Mouse (Mus musculus) spleen, adult 2 months (tissue): ENCODE measurements around the gene Col6a2. TPM values are rescaled to one million over a fixed set of nuclear protein-coding genes. Genes with fewer than 3 reads are reported as not detected.

Experiments
- DNase-seq, 2 experiments: peaks; one replicate each; pipeline versions ENCODE4 v3.0.0 to v3.0.0-alpha.2; 2012 to 2021; ENCODE audit warnings: low spot score in 2 of 2, low read depth in 1 of 2
- H3K27ac ChIP-seq: fragments of 200-500 bp; 2 replicates; pipeline ENCODE4 v1.5.1; 2012; ENCODE audit warnings: low read length, inconsistent platforms; ENCODE audit not compliant: insufficient read depth
- H3K27me3 ChIP-seq: fragments of 200-500 bp; 2 replicates; pipeline ENCODE4 v1.6.1; 2012; ENCODE audit warnings: mild to moderate bottlenecking, moderate library complexity, low read length, inconsistent platforms; ENCODE audit not compliant: control insufficient read depth, insufficient read depth
- H3K36me3 ChIP-seq: fragments of 200-500 bp; 2 replicates; pipeline ENCODE4 v1.6.1; 2012; ENCODE audit warnings: mild to moderate bottlenecking, low read length, inconsistent platforms; ENCODE audit not compliant: control insufficient read depth, insufficient read depth
- H3K4me1 ChIP-seq: fragments of 200-500 bp; 2 replicates; pipeline ENCODE4 v1.6.1; 2011; ENCODE audit warnings: inconsistent platforms; ENCODE audit not compliant: control insufficient read depth, insufficient read depth, insufficient read length
- H3K4me3 ChIP-seq: fragments of 200-500 bp; 2 replicates; pipeline ENCODE4 v1.5.1; 2011; ENCODE audit warnings: mild to moderate bottlenecking, inconsistent platforms; ENCODE audit not compliant: insufficient read depth, insufficient read length; ENCODE audit errors: extremely low read depth
- CTCF ChIP-seq: fragments of 200-500 bp; IDR thresholded peaks from 2 replicates; pipeline ENCODE4 v1.5.1; 2011; ENCODE audit warnings: mild to moderate bottlenecking, inconsistent platforms; ENCODE audit not compliant: insufficient read depth, insufficient read length, insufficient replicate concordance; ENCODE audit errors: extremely low read depth
- POLR2A ChIP-seq: fragments of 200-500 bp; IDR thresholded peaks from 2 replicates; pipeline ENCODE4 v1.6.1; 2011; ENCODE audit warnings: low read depth, low read length, inconsistent platforms
- WGBS: fragments of 180-500 bp; shearing (Covaris S2); methylation state at CpG from one replicate; pipeline ENCODE4 v1.1.7; 2018; 5-methylcytosine and 5-hydroxymethylcytosine counted together
- polyA plus RNA-seq: library from polyadenylated mRNA; depleted of rRNA; stranded (reverse); fragments of >200 nt; gene quantifications from 2 replicates; pipeline ENCODE4 v1.2.3, GENCODE M21; 2012

The Col6a2 gene
- polyA plus RNA-seq, 1 experiment: 11.7 TPM

DNA sequence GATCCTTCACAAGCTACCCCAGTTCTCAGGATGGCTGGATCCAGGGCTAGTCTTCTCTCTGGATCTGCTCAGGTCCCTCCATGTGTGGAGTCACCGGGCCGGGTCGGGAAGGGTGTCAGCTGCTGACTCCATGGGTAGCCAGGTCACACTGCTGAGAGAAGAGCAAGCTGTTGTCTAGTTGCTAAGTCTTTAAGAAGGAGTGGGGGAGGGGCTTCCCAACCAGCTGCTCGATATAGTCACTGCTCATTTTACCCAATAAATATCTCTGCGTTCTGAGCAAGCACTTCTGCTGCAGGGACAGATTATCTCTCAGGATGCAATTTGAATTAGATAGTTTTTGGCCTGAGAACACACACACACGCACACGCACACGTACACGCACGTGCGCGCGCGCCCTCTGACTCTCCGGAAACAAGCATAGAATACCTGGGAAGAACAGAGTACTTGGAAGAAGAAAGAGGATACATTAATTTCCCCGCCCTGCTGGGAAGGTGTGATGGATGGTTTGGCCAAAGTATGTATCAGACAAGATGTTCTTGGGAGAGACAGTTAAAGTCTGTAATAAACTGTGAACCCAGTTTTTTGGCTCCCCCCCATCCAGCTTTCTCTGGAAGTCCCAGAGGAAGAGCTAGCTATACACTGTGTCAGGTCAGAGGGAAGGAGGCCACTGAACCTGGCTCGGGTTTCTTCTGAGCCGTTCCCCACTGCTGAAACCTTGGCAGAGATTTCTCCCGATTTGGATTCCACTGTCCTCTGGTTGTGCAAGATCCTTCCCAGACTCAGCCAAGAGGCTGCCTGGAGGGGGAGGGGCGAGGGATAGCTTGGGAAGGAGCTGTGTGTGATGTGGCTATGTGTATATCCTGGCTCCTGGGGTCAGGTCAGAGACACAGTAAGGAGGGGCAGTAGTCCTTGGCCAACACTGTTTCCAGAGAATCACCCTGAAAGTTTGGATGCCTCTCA lies 41.0 kb upstream of the Col6a2 start:
- no peaks in the 10 kb centered on the region for H3K27me3 ChIP-seq
- H3K4me1 ChIP-seq: no peaks in the 10 kb centered on the region
- H3K27ac ChIP-seq: no peak overlapping the region; the same call in 1 of the 2 replicates
- no peak for DNase-seq
- H3K36me3 ChIP-seq: no peaks in the 10 kb centered on the region
- TF ChIP-seq POLR2A: no peak
- no peak for TF ChIP-seq CTCF
- 75% methylated on average over 20 of the region's 20 CpGs for WGBS
- no peak overlapping the region for H3K4me3 ChIP-seq

DNA sequence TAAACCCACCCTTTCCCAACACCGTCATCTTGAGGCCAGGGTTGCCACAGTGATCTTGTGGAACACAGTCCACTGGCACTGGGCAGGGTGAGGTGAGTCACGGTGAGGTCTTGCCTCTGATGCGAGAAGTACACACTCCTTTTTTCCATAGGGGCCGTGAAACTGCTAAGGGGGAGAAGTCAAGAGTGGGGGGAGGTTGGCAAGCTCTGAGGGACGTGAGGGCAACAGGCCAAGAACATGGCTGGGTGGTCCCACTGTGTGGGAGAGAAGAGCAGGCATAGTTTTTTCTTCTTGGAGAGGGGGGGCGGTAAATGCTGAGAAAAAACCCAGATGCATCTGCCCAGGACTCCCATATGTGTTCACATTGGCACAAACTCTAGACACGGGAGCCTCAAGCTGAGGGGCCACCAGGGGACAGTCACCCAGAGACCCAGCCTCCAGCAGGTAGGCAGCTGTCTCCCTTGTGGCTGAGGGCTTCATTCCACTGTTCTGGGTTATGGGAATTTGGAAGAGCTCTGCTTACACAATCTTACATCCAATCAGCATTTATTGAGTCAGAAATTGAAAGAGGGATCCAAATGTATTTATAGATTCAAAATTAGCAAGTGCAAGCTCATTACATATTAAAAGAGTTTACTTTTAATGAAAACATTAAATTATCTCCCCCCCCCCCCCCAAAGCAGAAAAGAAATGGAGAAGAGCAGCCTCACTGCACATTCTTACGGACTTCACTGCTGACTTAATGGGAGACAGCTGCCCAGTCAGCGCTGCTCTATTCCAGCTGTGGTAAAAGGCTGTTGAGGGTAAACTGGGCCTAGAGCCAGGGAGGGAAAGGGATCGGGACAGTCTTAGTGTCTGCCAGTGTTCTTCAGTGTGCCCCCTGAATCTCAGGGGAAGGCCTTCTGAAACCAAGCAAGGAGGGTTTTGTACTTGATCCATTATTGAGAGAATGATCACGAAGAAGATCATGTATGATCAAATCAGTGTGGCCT lies 30.2 kb upstream of the Col6a2 start:
- no peak for DNase-seq
- 83% methylated on average over 11 of the region's 11 CpGs for WGBS
- H3K36me3 ChIP-seq: no peaks in the 10 kb centered on the region
- no peak for TF ChIP-seq POLR2A
- TF ChIP-seq CTCF: no peak
- H3K4me1 ChIP-seq: no peaks in the 10 kb centered on the region
- no peaks in the 10 kb centered on the region for H3K27me3 ChIP-seq
- no peak overlapping the region for H3K4me3 ChIP-seq
- no peak overlapping the region for H3K27ac ChIP-seq

DNA sequence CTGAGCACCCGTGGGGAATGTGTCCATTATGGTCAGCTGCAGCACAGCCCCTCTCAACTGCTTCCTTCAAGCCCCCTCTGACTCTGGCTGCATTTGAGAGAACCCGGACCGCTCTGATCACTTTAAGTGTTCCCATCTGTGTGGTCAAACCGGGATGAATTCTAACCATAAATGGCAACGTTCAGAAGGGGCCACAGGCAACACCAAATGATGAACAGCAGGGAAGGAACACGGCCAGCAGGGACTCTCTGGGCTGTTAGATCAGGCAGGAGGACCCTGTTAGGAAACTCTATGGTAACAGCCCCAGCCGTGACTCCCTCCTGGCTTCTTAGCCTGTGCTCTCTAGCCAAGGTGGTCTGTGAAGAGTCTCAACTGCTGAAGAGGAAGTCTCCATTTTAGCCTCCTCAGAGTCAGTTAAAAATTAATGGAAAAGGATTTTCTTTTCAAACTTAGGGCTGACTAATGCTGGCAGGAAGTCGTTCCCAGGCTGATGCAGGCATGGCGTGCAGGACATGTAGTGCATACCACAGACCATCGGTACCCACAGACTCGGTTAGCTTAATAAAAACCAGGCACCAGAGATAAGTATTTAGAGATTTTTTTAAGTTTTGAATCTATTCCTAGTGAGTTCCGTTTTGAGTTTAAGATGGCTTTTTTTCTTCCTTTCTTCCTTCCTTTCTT lies 27.4 kb upstream of the Col6a2 start:
- DNase-seq: no peak
- Histone ChIP-seq H3K27me3 (no peaks in the 10 kb centered on the region), H3K27ac (no peak overlapping the region), H3K4me1 (no peaks in the 10 kb centered on the region), H3K36me3 (no peaks in the 10 kb centered on the region), H3K4me3 (no peak overlapping the region)
- TF ChIP-seq POLR2A (no peak), CTCF (no peak)
- WGBS: 60% methylated on average over 12 of the region's 12 CpGs

DNA sequence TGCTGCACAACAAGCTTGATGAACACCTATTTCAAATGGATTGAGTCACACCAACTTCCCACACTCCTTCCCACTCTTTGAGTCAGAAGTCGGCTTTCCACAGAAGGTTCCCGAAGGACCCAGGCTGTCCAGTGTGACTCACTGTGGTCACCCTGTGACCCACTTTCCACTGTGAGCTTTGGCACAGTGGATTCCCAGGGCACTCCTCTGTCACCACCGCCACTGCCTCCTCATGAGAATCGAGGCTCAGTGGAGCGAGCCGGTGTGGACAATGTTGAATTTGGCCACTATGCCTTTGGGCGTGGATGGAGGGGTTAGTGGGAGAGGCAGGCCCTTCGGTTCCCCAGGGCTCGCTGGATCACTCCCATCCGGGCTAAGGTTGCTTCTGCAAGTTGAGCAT lies 25.3 kb upstream of the Col6a2 start:
- Histone ChIP-seq H3K36me3 (no peaks in the 10 kb centered on the region), H3K27ac (no peak overlapping the region), H3K4me1 (no peaks in the 10 kb centered on the region), H3K4me3 (no peak overlapping the region), H3K27me3 (no peaks in the 10 kb centered on the region)
- DNase-seq: no peak
- WGBS: 90% methylated on average over 10 of the region's 10 CpGs
- no peak for TF ChIP-seq POLR2A
- TF ChIP-seq CTCF: no peak

DNA sequence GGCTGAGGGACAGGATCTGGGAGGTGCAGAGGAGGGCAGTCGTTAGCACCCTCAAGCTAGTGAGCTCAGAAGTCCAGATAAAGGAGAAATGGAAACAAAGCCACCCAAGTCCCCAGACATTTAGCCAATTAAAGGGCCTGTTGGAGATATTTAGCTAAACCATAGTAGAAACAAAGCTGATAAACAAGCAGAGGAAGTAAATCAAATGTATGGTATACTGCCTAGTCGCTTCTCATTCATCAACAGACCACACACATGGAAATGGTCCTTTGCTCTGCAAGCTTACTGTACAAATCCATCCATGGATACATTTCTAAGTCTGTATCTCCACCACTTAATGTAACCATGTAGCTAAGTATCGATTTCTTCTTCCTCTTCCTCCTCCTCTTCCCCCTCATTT lies 24.0 kb upstream of the Col6a2 start:
- WGBS: 70% methylated on average over 3 of the region's 3 CpGs
- no peak for DNase-seq
- H3K4me1 ChIP-seq: no peaks in the 10 kb centered on the region
- no peak overlapping the region for H3K27ac ChIP-seq
- no peak overlapping the region for H3K4me3 ChIP-seq
- TF ChIP-seq POLR2A: no peak
- TF ChIP-seq CTCF: no peak
- no peaks in the 10 kb centered on the region for H3K27me3 ChIP-seq
- no peaks in the 10 kb centered on the region for H3K36me3 ChIP-seq

DNA sequence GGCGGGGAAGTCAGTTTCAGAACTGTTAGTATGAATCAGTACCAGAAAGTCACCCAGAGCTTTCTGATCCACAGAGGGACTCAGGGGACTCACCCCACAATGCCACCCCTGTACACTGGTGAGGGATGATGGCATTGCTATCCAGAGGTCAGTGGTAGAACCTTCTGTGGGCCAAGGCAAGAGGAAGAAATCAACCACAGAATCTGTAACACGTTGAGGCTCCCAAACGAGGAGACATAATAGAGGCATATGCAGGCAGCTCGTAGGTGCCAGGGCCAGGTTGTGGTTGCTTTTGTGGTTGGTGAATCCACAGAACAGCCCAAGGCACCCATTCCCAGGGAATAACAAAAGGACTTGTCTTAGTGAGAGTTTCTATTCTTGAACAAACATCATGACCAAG lies 22.3 kb upstream of the Col6a2 start:
- Histone ChIP-seq H3K4me3 (no peak overlapping the region), H3K36me3 (no peaks in the 10 kb centered on the region), H3K4me1 (no peaks in the 10 kb centered on the region), H3K27me3 (no peaks in the 10 kb centered on the region), H3K27ac (no peak overlapping the region)
- TF ChIP-seq CTCF (no peak), POLR2A (no peak)
- WGBS: 70% methylated on average over 4 of the region's 4 CpGs
- DNase-seq: no peak
